Mouse (Mus musculus): ENCODE measurements around the gene H2-K1. TPM values are rescaled to one million over a fixed set of nuclear protein-coding genes. Genes with fewer than 3 reads are reported as not detected.

Gene H2-K1
- total RNA-seq (2014; rRNA removed) (14.3 and 21.9 TPM in 2 replicates), polyA plus RNA-seq (2015; fragmentation: Nextera tagmentation; extraction: Ambion mirVana) (17.3 and 21.2 TPM in 2 replicates)

GRCm38 (mm10) chr17:34000150-34000537 is at the start of gene H2-K1:
TSS of gene H2-K1 (minus strand) at chr17:34000347.
- peak within 1 kb of the TSS; percentile 90 for H3K4me2 ChIP-seq (ENCODE audit: low read depth)
- no peak within 1 kb of the TSS for H3K27ac ChIP-seq (ENCODE audit: low read depth, low read length)
- H3K4me1 ChIP-seq (ENCODE audit: insufficient read depth) = no peaks in the 10 kb centered on the region
- DNase-seq (peak; percentile 44), ATAC-seq (peak; percentile 83)
- H3K4me3 ChIP-seq (ENCODE audit: low read depth, low read length) = peak within 1 kb of the TSS; percentile 43
- no peaks in the 10 kb centered on the region for H3K9me3 ChIP-seq (ENCODE audit: low read length)
- 2% methylated on average over 26 of the region's 30 CpGs for WGBS
- TF ChIP-seq CTCF (IDR thresholded peaks at IDR 0.05; ENCODE audit: low read depth) = no peak
- peak within 1 kb of the TSS; percentile 42 for H3K9ac ChIP-seq
- H3K36me3 ChIP-seq (ENCODE audit: insufficient read depth) = no peaks in the 10 kb centered on the region
- no peaks in the 10 kb centered on the region for H3K27me3 ChIP-seq (ENCODE audit: insufficient read depth, low read length)

GRCm38 (mm10) chr17:34047404-34048050 is 47.4 kb upstream of the H2-K1 start:
- WGBS = 97% methylated on average over 5 of the region's 5 CpGs
- Histone ChIP-seq H3K9me3 (ENCODE audit: low read length) (no peaks in the 10 kb centered on the region), H3K27ac (ENCODE audit: low read depth, low read length) (no peak overlapping the region), H3K36me3 (ENCODE audit: insufficient read depth) (no peaks in the 10 kb centered on the region), H3K4me1 (ENCODE audit: insufficient read depth) (no peaks in the 10 kb centered on the region), H3K9ac (no peak overlapping the region), H3K4me2 (ENCODE audit: low read depth) (no peak overlapping the region), H3K4me3 (ENCODE audit: low read depth, low read length) (no peak overlapping the region), H3K27me3 (ENCODE audit: insufficient read depth, low read length) (no peaks in the 10 kb centered on the region)
- no peak for DNase-seq
- no peak for ATAC-seq
- TF ChIP-seq CTCF (IDR thresholded peaks at IDR 0.05; ENCODE audit: low read depth) = no peak

DNA sequence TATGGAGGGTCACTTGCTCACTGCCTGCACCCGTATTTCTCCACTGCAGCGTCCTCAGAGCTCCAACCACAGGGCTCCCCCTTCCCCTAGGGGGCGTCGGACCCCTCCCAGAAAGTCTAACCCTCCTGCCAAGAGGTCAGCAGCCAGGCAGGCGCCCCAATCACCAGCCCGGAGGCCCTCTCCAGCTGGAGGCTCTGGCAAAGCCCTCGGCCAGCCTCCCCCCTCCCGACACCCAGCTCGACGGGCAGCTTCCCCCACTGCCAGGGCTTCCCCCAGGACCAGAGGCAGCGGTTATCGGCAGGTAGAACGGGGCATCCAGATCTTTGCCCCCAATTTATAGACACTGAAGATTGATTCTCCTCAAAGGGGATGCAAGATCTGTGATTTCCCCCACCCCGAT is 45.8 kb upstream of the H2-K1 start:
- no peaks in the 10 kb centered on the region for H3K9me3 ChIP-seq (ENCODE audit: low read length)
- ATAC-seq (no peak), DNase-seq (no peak)
- H3K4me2 ChIP-seq (ENCODE audit: low read depth) = no peak overlapping the region
- no peaks in the 10 kb centered on the region for H3K27me3 ChIP-seq (ENCODE audit: insufficient read depth, low read length)
- no peak overlapping the region for H3K4me3 ChIP-seq (ENCODE audit: low read depth, low read length)
- no peak overlapping the region for H3K9ac ChIP-seq
- no peak overlapping the region for H3K27ac ChIP-seq (ENCODE audit: low read depth, low read length)
- 83% methylated on average over 14 of the region's 14 CpGs for WGBS
- H3K4me1 ChIP-seq (ENCODE audit: insufficient read depth) = no peaks in the 10 kb centered on the region
- no peak for TF ChIP-seq CTCF (IDR thresholded peaks at IDR 0.05; ENCODE audit: low read depth)
- H3K36me3 ChIP-seq (ENCODE audit: insufficient read depth) = no peaks in the 10 kb centered on the region

GRCm38 (mm10) chr17:34039562-34040450 is 39.7 kb upstream of the H2-K1 start:
- Histone ChIP-seq H3K27ac (ENCODE audit: low read depth, low read length) (no peak overlapping the region), H3K9me3 (ENCODE audit: low read length) (no peaks in the 10 kb centered on the region), H3K27me3 (ENCODE audit: insufficient read depth, low read length) (no peaks in the 10 kb centered on the region), H3K4me2 (ENCODE audit: low read depth) (peak overlapping the region; percentile 49), H3K36me3 (ENCODE audit: insufficient read depth) (peaks cover 33% of the 10 kb centered on the region), H3K4me3 (ENCODE audit: low read depth, low read length) (peak overlapping the region; percentile 20), H3K4me1 (ENCODE audit: insufficient read depth) (peaks cover 9% of the 10 kb centered on the region; the same call in 1 of the 2 replicates), H3K9ac (peak overlapping the region; percentile 40; the same call in 1 of the 2 replicates)
- no peak for TF ChIP-seq CTCF (IDR thresholded peaks at IDR 0.05; ENCODE audit: low read depth)
- DNase-seq = peak; percentile 20
- WGBS = 27% methylated on average over 17 of the region's 17 CpGs
- peak; percentile 18 for ATAC-seq

- Histone ChIP-seq H3K9me3 (ENCODE audit: low read length) (no peaks in the 10 kb centered on the region), H3K27me3 (ENCODE audit: insufficient read depth, low read length) (no peaks in the 10 kb centered on the region), H3K4me2 (ENCODE audit: low read depth) (peak within 1 kb of the TSS; percentile 49), H3K27ac (ENCODE audit: low read depth, low read length) (no peak within 1 kb of the TSS), H3K9ac (peak within 1 kb of the TSS; percentile 40), H3K4me3 (ENCODE audit: low read depth, low read length) (peak within 1 kb of the TSS; percentile 20), H3K36me3 (ENCODE audit: insufficient read depth) (peaks cover 33% of the 10 kb centered on the region), H3K4me1 (ENCODE audit: insufficient read depth) (peaks cover 9% of the 10 kb centered on the region; the same call in 1 of the 2 replicates)
- peak; percentile 54 for ATAC-seq
- WGBS = 5% methylated on average over 28 of the region's 28 CpGs
- TF ChIP-seq CTCF (IDR thresholded peaks at IDR 0.05; ENCODE audit: low read depth) = no peak
- DNase-seq = peak; percentile 40
Measured at GRCm38 (mm10) chr17:34038878-34039561, 38.9 kb upstream of the H2-K1 start, which contains the start of gene Col11a2. TSS of gene Col11a2 (plus strand) at chr17:34039437.

GRCm38 (mm10) chr17:34038440-34038839 is 38.3 kb upstream of the H2-K1 start:
- no peak overlapping the region for H3K9ac ChIP-seq
- H3K27me3 ChIP-seq (ENCODE audit: insufficient read depth, low read length) = no peaks in the 10 kb centered on the region
- ATAC-seq (peak; percentile 36), DNase-seq (peak; percentile 39)
- no peak overlapping the region for H3K27ac ChIP-seq (ENCODE audit: low read depth, low read length)
- no peaks in the 10 kb centered on the region for H3K9me3 ChIP-seq (ENCODE audit: low read length)
- peak overlapping the region; percentile 49 for H3K4me2 ChIP-seq (ENCODE audit: low read depth)
- 12% methylated on average over 19 of the region's 21 CpGs for WGBS
- peaks cover 33% of the 10 kb centered on the region for H3K36me3 ChIP-seq (ENCODE audit: insufficient read depth)
- TF ChIP-seq CTCF (IDR thresholded peaks at IDR 0.05; ENCODE audit: low read depth) = no peak
- peak overlapping the region; percentile 20 for H3K4me3 ChIP-seq (ENCODE audit: low read depth, low read length)
- peaks cover 9% of the 10 kb centered on the region; the same call in 1 of the 2 replicates for H3K4me1 ChIP-seq (ENCODE audit: insufficient read depth)

All from forebrain, postnatal 0 days (tissue).